Mouse (Mus musculus): ENCODE data around the gene Mbd3. TPM values are rescaled to one million over a fixed set of nuclear protein-coding genes. Genes with fewer than 3 reads are reported as not detected.

Mbd3 gene
- polyA plus RNA-seq, 1 experiment from 2014 or later: 256 TPM

- no peak for ATAC-seq
- no peak overlapping the region for H3K4me3 ChIP-seq (replicated peaks; ENCODE audit: low read length)
- H3K9ac ChIP-seq (replicated peaks; ENCODE audit: low read depth, low read length): no peak overlapping the region
- H3K9me3 ChIP-seq (ENCODE audit: control insufficient read depth, low read length): no peaks in the 10 kb centered on the region
- H3K36me3 ChIP-seq (ENCODE audit: control insufficient read depth, insufficient read depth): no peaks in the 10 kb centered on the region
- H3K4me2 ChIP-seq (ENCODE audit: low read length): no peak overlapping the region
- no peak overlapping the region for H3K27ac ChIP-seq (ENCODE audit: low read length)
- WGBS: 10% methylated on average over 9 of the region's 9 CpGs
- no peaks in the 10 kb centered on the region for H3K27me3 ChIP-seq (replicated peaks; ENCODE audit: control insufficient read depth, insufficient read depth, low read length)
- H3K4me1 ChIP-seq (replicated peaks; ENCODE audit: control insufficient read depth, insufficient read depth, low read length): peaks cover 14% of the 10 kb centered on the region
Observed at GRCm38 (mm10) chr10:80436276-80436675, 36.9 kb upstream of the Mbd3 start.

- no peak for ATAC-seq
- 19% methylated on average over 7 of the region's 7 CpGs for WGBS
Observed at GRCm38 (mm10) chr10:80435764-80436163, 36.4 kb upstream of the Mbd3 start.

GRCm38 (mm10) chr10:80434823-80435222 lies 35.5 kb upstream of the Mbd3 start:
- no peak for ATAC-seq
- 79% methylated on average over 3 of the region's 3 CpGs for WGBS

More at GRCm38 (mm10) chr10:80435764-80436163, 36.4 kb upstream of the Mbd3 start:
- Histone ChIP-seq H3K36me3 (ENCODE audit: control insufficient read depth, insufficient read depth) (no peaks in the 10 kb centered on the region), H3K27me3 (replicated peaks; ENCODE audit: control insufficient read depth, insufficient read depth, low read length) (no peaks in the 10 kb centered on the region), H3K4me3 (replicated peaks; ENCODE audit: low read length) (no peak overlapping the region), H3K4me1 (replicated peaks; ENCODE audit: control insufficient read depth, insufficient read depth, low read length) (peaks cover 19% of the 10 kb centered on the region), H3K27ac (ENCODE audit: low read length) (no peak overlapping the region), H3K4me2 (ENCODE audit: low read length) (no peak overlapping the region), H3K9ac (replicated peaks; ENCODE audit: low read depth, low read length) (no peak overlapping the region), H3K9me3 (ENCODE audit: control insufficient read depth, low read length) (no peaks in the 10 kb centered on the region)

GRCm38 (mm10) chr10:80434233-80434592 lies 34.9 kb upstream of the Mbd3 start:
- H3K4me3 ChIP-seq (replicated peaks; ENCODE audit: low read length): peak overlapping the region; percentile 13; the same call in 1 of the 2 replicates
- no peak for ATAC-seq
- WGBS: 14% methylated on average over 8 of the region's 8 CpGs

More at GRCm38 (mm10) chr10:80434823-80435222, 35.5 kb upstream of the Mbd3 start:
- Histone ChIP-seq H3K4me2 (ENCODE audit: low read length) (no peak overlapping the region), H3K9ac (replicated peaks; ENCODE audit: low read depth, low read length) (no peak overlapping the region), H3K4me3 (replicated peaks; ENCODE audit: low read length) (no peak overlapping the region), H3K4me1 (replicated peaks; ENCODE audit: control insufficient read depth, insufficient read depth, low read length) (peaks cover 26% of the 10 kb centered on the region), H3K36me3 (ENCODE audit: control insufficient read depth, insufficient read depth) (peaks cover 4% of the 10 kb centered on the region; the same call in 1 of the 2 replicates), H3K27me3 (replicated peaks; ENCODE audit: control insufficient read depth, insufficient read depth, low read length) (no peaks in the 10 kb centered on the region), H3K27ac (ENCODE audit: low read length) (no peak overlapping the region), H3K9me3 (ENCODE audit: control insufficient read depth, low read length) (no peaks in the 10 kb centered on the region)

GRCm38 (mm10) chr10:80433513-80434232 lies 34.3 kb upstream of the Mbd3 start, which contains the start of gene Tcf3:
Gene Tcf3, minus strand, starts transcription at chr10:80433647.
- Histone ChIP-seq H3K4me1 (replicated peaks; ENCODE audit: control insufficient read depth, insufficient read depth, low read length) (peaks cover 26% of the 10 kb centered on the region), H3K4me3 (replicated peaks; ENCODE audit: low read length) (peak within 1 kb of the TSS; percentile 90), H3K9ac (replicated peaks; ENCODE audit: low read depth, low read length) (peak within 1 kb of the TSS; percentile 95), H3K4me2 (ENCODE audit: low read length) (peak within 1 kb of the TSS; percentile 70), H3K9me3 (ENCODE audit: control insufficient read depth, low read length) (no peaks in the 10 kb centered on the region), H3K36me3 (ENCODE audit: control insufficient read depth, insufficient read depth) (peaks cover 4% of the 10 kb centered on the region; the same call in 1 of the 2 replicates), H3K27ac (ENCODE audit: low read length) (peak within 1 kb of the TSS; percentile 87), H3K27me3 (replicated peaks; ENCODE audit: control insufficient read depth, insufficient read depth, low read length) (no peaks in the 10 kb centered on the region)
- under 1% methylated on average over 61 of the region's 61 CpGs for WGBS
- ATAC-seq: peak; percentile 96

More at GRCm38 (mm10) chr10:80434233-80434592, 34.9 kb upstream of the Mbd3 start:
- Histone ChIP-seq H3K9ac (replicated peaks; ENCODE audit: low read depth, low read length) (no peak overlapping the region), H3K27ac (ENCODE audit: low read length) (no peak overlapping the region), H3K4me2 (ENCODE audit: low read length) (no peak overlapping the region), H3K36me3 (ENCODE audit: control insufficient read depth, insufficient read depth) (peaks cover 4% of the 10 kb centered on the region; the same call in 1 of the 2 replicates), H3K27me3 (replicated peaks; ENCODE audit: control insufficient read depth, insufficient read depth, low read length) (no peaks in the 10 kb centered on the region), H3K4me1 (replicated peaks; ENCODE audit: control insufficient read depth, insufficient read depth, low read length) (peaks cover 26% of the 10 kb centered on the region), H3K9me3 (ENCODE audit: control insufficient read depth, low read length) (no peaks in the 10 kb centered on the region)

- peaks cover 4% of the 10 kb centered on the region; the same call in 1 of the 2 replicates for H3K36me3 ChIP-seq (ENCODE audit: control insufficient read depth, insufficient read depth)
- H3K9me3 ChIP-seq (ENCODE audit: control insufficient read depth, low read length): no peaks in the 10 kb centered on the region
- peak overlapping the region; percentile 95 for H3K9ac ChIP-seq (replicated peaks; ENCODE audit: low read depth, low read length)
- no peaks in the 10 kb centered on the region for H3K27me3 ChIP-seq (replicated peaks; ENCODE audit: control insufficient read depth, insufficient read depth, low read length)
- H3K4me1 ChIP-seq (replicated peaks; ENCODE audit: control insufficient read depth, insufficient read depth, low read length): peaks cover 26% of the 10 kb centered on the region
- peak overlapping the region; percentile 90 for H3K4me3 ChIP-seq (replicated peaks; ENCODE audit: low read length)
- peak overlapping the region; percentile 70 for H3K4me2 ChIP-seq (ENCODE audit: low read length)
- peak; percentile 7; the same call in 1 of the 2 replicates for ATAC-seq
- peak overlapping the region; percentile 87 for H3K27ac ChIP-seq (ENCODE audit: low read length)
- WGBS: under 1% methylated on average over 41 of the region's 60 CpGs
Observed at GRCm38 (mm10) chr10:80432936-80433512, 33.7 kb upstream of the Mbd3 start.

GRCm38 (mm10) chr10:80432387-80432785 lies 33.0 kb upstream of the Mbd3 start:
- H3K36me3 ChIP-seq (ENCODE audit: control insufficient read depth, insufficient read depth): peaks cover 9% of the 10 kb centered on the region
- peak overlapping the region; percentile 95 for H3K9ac ChIP-seq (replicated peaks; ENCODE audit: low read depth, low read length)
- H3K9me3 ChIP-seq (ENCODE audit: control insufficient read depth, low read length): no peaks in the 10 kb centered on the region
- peaks cover 26% of the 10 kb centered on the region for H3K4me1 ChIP-seq (replicated peaks; ENCODE audit: control insufficient read depth, insufficient read depth, low read length)
- ATAC-seq: no peak
- H3K27ac ChIP-seq (ENCODE audit: low read length): no peak overlapping the region
- peak overlapping the region; percentile 90 for H3K4me3 ChIP-seq (replicated peaks; ENCODE audit: low read length)
- H3K27me3 ChIP-seq (replicated peaks; ENCODE audit: control insufficient read depth, insufficient read depth, low read length): no peaks in the 10 kb centered on the region
- peak overlapping the region; percentile 70 for H3K4me2 ChIP-seq (ENCODE audit: low read length)
- WGBS: under 1% methylated on average over 4 of the region's 4 CpGs

GRCm38 (mm10) chr10:80431570-80432386 lies 32.4 kb upstream of the Mbd3 start:
- H3K27me3 ChIP-seq (replicated peaks; ENCODE audit: control insufficient read depth, insufficient read depth, low read length): no peaks in the 10 kb centered on the region
- H3K36me3 ChIP-seq (ENCODE audit: control insufficient read depth, insufficient read depth): peaks cover 15% of the 10 kb centered on the region
- WGBS: 7% methylated on average over 15 of the region's 16 CpGs
- H3K9ac ChIP-seq (replicated peaks; ENCODE audit: low read depth, low read length): peak overlapping the region; percentile 95
- peak overlapping the region; percentile 90 for H3K4me3 ChIP-seq (replicated peaks; ENCODE audit: low read length)
- no peak for ATAC-seq
- peaks cover 26% of the 10 kb centered on the region for H3K4me1 ChIP-seq (replicated peaks; ENCODE audit: control insufficient read depth, insufficient read depth, low read length)
- peak overlapping the region; percentile 51; the same call in 1 of the 2 replicates for H3K27ac ChIP-seq (ENCODE audit: low read length)
- peak overlapping the region; percentile 70 for H3K4me2 ChIP-seq (ENCODE audit: low read length)
- no peaks in the 10 kb centered on the region for H3K9me3 ChIP-seq (ENCODE audit: control insufficient read depth, low read length)
